Mouse (Mus musculus) forebrain, embryonic 10.5 days (tissue): ENCODE measurements at regions not wholly inside any gene's neighbourhood (a gene's known extent, or its start where the extent isn't known, plus 50 kb on each side); places are given as distances from the start of the nearest gene placed in this dataset.

Experiments
- DNase-seq: peaks from one replicate; pipeline ENCODE4 v3.0.0-alpha.2; 2017; ENCODE audit warnings: low spot score; ENCODE audit errors: extremely low spot score
- H3K27ac ChIP-seq: fragments of 300-500 bp; sonication (generic); 2 replicates; pipeline ENCODE4 v1.5.1; 2016; ENCODE audit warnings: mild to moderate bottlenecking
- H3K27me3 ChIP-seq: fragments of 300-500 bp; sonication (generic); 2 replicates; pipeline ENCODE4 v1.6.1; 2016; ENCODE audit warnings: mild to moderate bottlenecking; ENCODE audit not compliant: poor library complexity, severe bottlenecking
- H3K36me3 ChIP-seq: fragments of 300-500 bp; sonication (generic); replicated peaks from 2 replicates; pipeline ENCODE4 v1.6.1; 2016; ENCODE audit warnings: mild to moderate bottlenecking, moderate library complexity
- H3K4me1 ChIP-seq: fragments of 300-500 bp; sonication (generic); 2 replicates; pipeline ENCODE4 v1.6.1; 2016
- H3K4me3 ChIP-seq: fragments of 300-500 bp; sonication (generic); 2 replicates; pipeline ENCODE4 v1.5.1; 2016; ENCODE audit warnings: mild to moderate bottlenecking, moderate library complexity
- H3K9me3 ChIP-seq: fragments of 300-500 bp; sonication (generic); 2 replicates; pipeline ENCODE4 v1.6.1; 2016; ENCODE audit warnings: mild to moderate bottlenecking, moderate library complexity
- WGBS: fragments of 180-500 bp; shearing (Covaris S2); methylation state at CpG from one replicate; pipeline ENCODE4 v1.1.7; 2016; 5-methylcytosine and 5-hydroxymethylcytosine counted together

- H3K9me3 ChIP-seq = peaks cover 5% of the 10 kb centered on the region; the same call in 1 of the 2 replicates
- no peak for DNase-seq
- H3K27me3 ChIP-seq = no peaks in the 10 kb centered on the region
- no peak overlapping the region for H3K4me3 ChIP-seq
- H3K4me1 ChIP-seq = peaks cover 8% of the 10 kb centered on the region
- 49% methylated on average over 7 of the region's 7 CpGs for WGBS
- no peaks in the 10 kb centered on the region for H3K36me3 ChIP-seq
- H3K27ac ChIP-seq = peak overlapping the region; percentile 6; the same call in 1 of the 2 replicates
Observed at GRCm38 (mm10) chr6:94951971-94952768, 164.9 kb upstream of the Kbtbd8 start.

- no peak for DNase-seq
- no peaks in the 10 kb centered on the region for H3K36me3 ChIP-seq
- H3K4me3 ChIP-seq = no peak overlapping the region
- H3K9me3 ChIP-seq = peaks cover 5% of the 10 kb centered on the region; the same call in 1 of the 2 replicates
- WGBS = 92% methylated on average over 5 of the region's 5 CpGs
- H3K27me3 ChIP-seq = no peaks in the 10 kb centered on the region
- H3K27ac ChIP-seq = no peak overlapping the region
- peaks cover 8% of the 10 kb centered on the region for H3K4me1 ChIP-seq
Observed at GRCm38 (mm10) chr6:94950944-94951343, 166.1 kb upstream of the Kbtbd8 start.

- Histone ChIP-seq H3K36me3 (no peaks in the 10 kb centered on the region), H3K4me1 (peaks cover 8% of the 10 kb centered on the region), H3K27ac (no peak overlapping the region), H3K9me3 (peaks cover 5% of the 10 kb centered on the region; the same call in 1 of the 2 replicates), H3K4me3 (no peak overlapping the region), H3K27me3 (no peaks in the 10 kb centered on the region)
- no peak for DNase-seq
- WGBS = 75% methylated on average over 2 of the region's 2 CpGs
Observed at GRCm38 (mm10) chr6:94950319-94950718, 166.7 kb upstream of the Kbtbd8 start.

- no peak for DNase-seq
- Histone ChIP-seq H3K27ac (no peak overlapping the region), H3K36me3 (no peaks in the 10 kb centered on the region), H3K4me1 (no peaks in the 10 kb centered on the region), H3K9me3 (no peaks in the 10 kb centered on the region), H3K27me3 (no peaks in the 10 kb centered on the region), H3K4me3 (no peak overlapping the region)
- WGBS = 89% methylated on average over 6 of the region's 6 CpGs
Observed at GRCm38 (mm10) chr6:94946352-94946900, 170.6 kb upstream of the Kbtbd8 start.

- Histone ChIP-seq H3K27me3 (no peaks in the 10 kb centered on the region), H3K27ac (no peak overlapping the region), H3K36me3 (no peaks in the 10 kb centered on the region), H3K4me3 (no peak overlapping the region), H3K9me3 (no peaks in the 10 kb centered on the region), H3K4me1 (no peaks in the 10 kb centered on the region)
- 86% methylated on average over 5 of the region's 5 CpGs for WGBS
- no peak for DNase-seq
Observed at GRCm38 (mm10) chr6:94945715-94946114, 171.3 kb upstream of the Kbtbd8 start.

- no peak overlapping the region for H3K27ac ChIP-seq
- H3K36me3 ChIP-seq = no peaks in the 10 kb centered on the region
- DNase-seq = no peak
- no peak overlapping the region for H3K4me3 ChIP-seq
- H3K4me1 ChIP-seq = no peaks in the 10 kb centered on the region
- H3K27me3 ChIP-seq = no peaks in the 10 kb centered on the region
- WGBS = 67% methylated on average over 4 of the region's 4 CpGs
- H3K9me3 ChIP-seq = no peaks in the 10 kb centered on the region
Observed at GRCm38 (mm10) chr6:94944196-94944595, 172.8 kb upstream of the Kbtbd8 start.

GRCm38 (mm10) chr6:94938949-94939348 lies 178.1 kb upstream of the Kbtbd8 start:
- 86% methylated on average over 2 of the region's 2 CpGs for WGBS

GRCm38 (mm10) chr6:94936206-94936605 lies 180.8 kb upstream of the Kbtbd8 start:
- no peak overlapping the region for H3K4me3 ChIP-seq

More at GRCm38 (mm10) chr6:94938949-94939348, 178.1 kb upstream of the Kbtbd8 start:
- H3K4me3 ChIP-seq = no peak overlapping the region
- no peaks in the 10 kb centered on the region for H3K27me3 ChIP-seq
- no peaks in the 10 kb centered on the region for H3K36me3 ChIP-seq
- H3K9me3 ChIP-seq = no peaks in the 10 kb centered on the region
- H3K27ac ChIP-seq = no peak overlapping the region
- no peaks in the 10 kb centered on the region for H3K4me1 ChIP-seq
- no peak for DNase-seq

GRCm38 (mm10) chr6:94935706-94936105 lies 181.3 kb upstream of the Kbtbd8 start:
- H3K36me3 ChIP-seq = no peaks in the 10 kb centered on the region
- no peak overlapping the region for H3K4me3 ChIP-seq
- H3K4me1 ChIP-seq = no peaks in the 10 kb centered on the region
- no peak for DNase-seq
- no peaks in the 10 kb centered on the region for H3K27me3 ChIP-seq
- H3K27ac ChIP-seq = no peak overlapping the region
- H3K9me3 ChIP-seq = no peaks in the 10 kb centered on the region
- WGBS = 94% methylated on average over 1 of the region's 1 CpGs

More at GRCm38 (mm10) chr6:94936206-94936605, 180.8 kb upstream of the Kbtbd8 start:
- no peak overlapping the region for H3K27ac ChIP-seq
- no peak for DNase-seq
- WGBS = 85% methylated on average over 5 of the region's 5 CpGs
- H3K9me3 ChIP-seq = no peaks in the 10 kb centered on the region
- no peaks in the 10 kb centered on the region for H3K27me3 ChIP-seq
- H3K4me1 ChIP-seq = no peaks in the 10 kb centered on the region
- H3K36me3 ChIP-seq = no peaks in the 10 kb centered on the region

- no peak overlapping the region for H3K4me3 ChIP-seq
- H3K4me1 ChIP-seq = no peaks in the 10 kb centered on the region
- WGBS = 90% methylated on average over 6 of the region's 6 CpGs
- H3K27me3 ChIP-seq = no peaks in the 10 kb centered on the region
- H3K27ac ChIP-seq = no peak overlapping the region
- DNase-seq = no peak
- H3K9me3 ChIP-seq = no peaks in the 10 kb centered on the region
- no peaks in the 10 kb centered on the region for H3K36me3 ChIP-seq
Observed at GRCm38 (mm10) chr6:94927811-94928210, 189.2 kb upstream of the Kbtbd8 start.

GRCm38 (mm10) chr6:94926652-94927211 lies 190.3 kb upstream of the Kbtbd8 start:
- H3K4me3 ChIP-seq = no peak overlapping the region
- 98% methylated on average over 8 of the region's 8 CpGs for WGBS
- no peaks in the 10 kb centered on the region for H3K4me1 ChIP-seq
- H3K9me3 ChIP-seq = no peaks in the 10 kb centered on the region
- no peak overlapping the region for H3K27ac ChIP-seq
- no peaks in the 10 kb centered on the region for H3K27me3 ChIP-seq
- no peak for DNase-seq
- no peaks in the 10 kb centered on the region for H3K36me3 ChIP-seq

GRCm38 (mm10) chr6:94925408-94925807 lies 191.6 kb upstream of the Kbtbd8 start:
- no peaks in the 10 kb centered on the region for H3K27me3 ChIP-seq
- H3K4me1 ChIP-seq = no peaks in the 10 kb centered on the region
- H3K9me3 ChIP-seq = no peaks in the 10 kb centered on the region
- whole genome bisulfite sequencing = 91% methylated on average over 1 of the region's 1 CpGs
- H3K27ac ChIP-seq = no peak overlapping the region
- no peak overlapping the region for H3K4me3 ChIP-seq
- no peak for DNase-seq
- H3K36me3 ChIP-seq = no peaks in the 10 kb centered on the region
